Mouse (Mus musculus) liver, embryonic 14.5 days (tissue): ENCODE results near the gene Fam126b. TPM values are rescaled to one million over a fixed set of nuclear protein-coding genes. Genes with fewer than 3 reads are reported as not detected.
"Not testable (repeated sequence)": the region's sequence is repeated elsewhere in the genome, so short reads cannot be mapped to it uniquely, and the experiment has no call there.

Source experiments
- ATAC-seq: fragments of 200-750 bp; cut with Nextera tagmentation; 2 replicates; pipeline ENCODE4 v1.8.0; 2017; ENCODE audit warnings: moderate number of reproducible peaks, mild to moderate bottlenecking, moderate library complexity; ENCODE audit not compliant: insufficient read depth
- DNase-seq, 3 experiments: peaks; one replicate each; pipeline ENCODE4 v3.0.0-alpha.2; 2012 to 2013; ENCODE audit warnings: low read depth in 3 of 3, low spot score in 3 of 3
- H3K27ac ChIP-seq: fragments of 300-500 bp; sonication (generic); 2 replicates; pipeline ENCODE4 v1.5.1; 2014; ENCODE audit warnings: moderate library complexity, mild to moderate bottlenecking, control low read depth, inconsistent platforms
- H3K27me3 ChIP-seq: fragments of 300-500 bp; sonication (generic); 2 replicates; pipeline ENCODE4 v1.6.1; 2014; ENCODE audit warnings: mild to moderate bottlenecking, low read length, moderate library complexity; ENCODE audit not compliant: control insufficient read depth, insufficient read depth
- H3K36me3 ChIP-seq: fragments of 300-500 bp; sonication (generic); replicated peaks from 2 replicates; pipeline ENCODE4 v1.6.1; 2014; ENCODE audit warnings: low read depth; ENCODE audit not compliant: control insufficient read depth, insufficient read depth
- H3K4me1 ChIP-seq, 2 experiments: fragments of 200-500 bp in 1 of 2; fragments of 300-500 bp in 1 of 2; sonication (generic) in 1 of 2; replicated peaks; 2 replicates each; pipeline ENCODE4 v1.6.1; 2012 to 2014; ENCODE audit warnings: antibody characterized with exemption in 1 of 2, inconsistent platforms in 1 of 2, low read length in 1 of 2; ENCODE audit not compliant: control insufficient read depth in 2 of 2, insufficient read depth in 2 of 2
- H3K4me2 ChIP-seq: fragments of 300-500 bp; sonication (generic); 2 replicates; pipeline ENCODE4 v1.6.1; 2014; ENCODE audit warnings: low read depth, mild to moderate bottlenecking, control low read depth, moderate library complexity
- H3K4me3 ChIP-seq, 2 experiments: fragments of 200-500 bp in 1 of 2; fragments of 300-500 bp in 1 of 2; sonication (generic) in 1 of 2; 2 replicates each; pipeline ENCODE4 v1.5.1; 2012 to 2014; ENCODE audit warnings: low read depth in 2 of 2, low read length in 2 of 2, mild to moderate bottlenecking in 2 of 2, control low read depth in 1 of 2, inconsistent platforms in 1 of 2, moderate library complexity in 1 of 2; ENCODE audit not compliant: insufficient read depth in 1 of 2
- H3K9ac ChIP-seq: fragments of 300-500 bp; sonication (generic); replicated peaks from 2 replicates; pipeline ENCODE4 v1.6.1; 2014; ENCODE audit warnings: mild to moderate bottlenecking, control low read depth, moderate library complexity
- H3K9me3 ChIP-seq: fragments of 300-500 bp; sonication (generic); 2 replicates; pipeline ENCODE4 v1.6.1; 2016; ENCODE audit warnings: low read length, mixed read lengths; ENCODE audit not compliant: control insufficient read depth
- CTCF ChIP-seq: IDR thresholded peaks from 2 replicates; pipeline ENCODE4 v1.5.1; 2016; ENCODE audit warnings: antibody characterized with exemption, low read depth, control low read depth
- EP300 ChIP-seq: IDR thresholded peaks from 2 replicates; pipeline ENCODE4 v1.6.1; 2016; ENCODE audit warnings: antibody characterized with exemption, low read depth
- WGBS: fragments of 180-500 bp; shearing (Covaris S2); extraction: QIAGEN DNeasy Blood & Tissue Kit; methylation state at CpG from one replicate; pipeline ENCODE4 v1.1.7; 2014; ENCODE audit not compliant: insufficient replicate concordance; 5-methylcytosine and 5-hydroxymethylcytosine counted together
- polyA plus RNA-seq, 2 experiments: library from polyadenylated mRNA; depleted of rRNA in 1 of 2; stranded (reverse) in 1 of 2; unstranded in 1 of 2; fragments of >200 nt; fragmentation: Nextera tagmentation in 1 of 2; extraction: Ambion mirVana in 1 of 2; gene quantifications; 2 replicates each; pipeline versions ENCODE4 v1.2.1 to v1.2.3; 2012 to 2014

Fam126b gene
- polyA plus RNA-seq, 2 experiments = 0.95 to 2.9 TPM

GRCm38 (mm10) chr1:58560370-58560769 lies 25.8 kb downstream of the Fam126b start:
- not testable (repeated sequence) for DNase-seq, H3K9ac ChIP-seq, H3K4me2 ChIP-seq, ATAC-seq, H3K9me3 ChIP-seq, H3K4me3 ChIP-seq, H3K27ac ChIP-seq, H3K4me1 ChIP-seq, H3K27me3 ChIP-seq, H3K36me3 ChIP-seq
- 0 out of 2 replicates have a peak, but pooled peaks have one; percentile 13 for TF ChIP-seq CTCF
- WGBS = 76% methylated on average over 6 of the region's 6 CpGs

GRCm38 (mm10) chr1:58541386-58541785 lies 44.7 kb downstream of the Fam126b start:
- H3K4me3 ChIP-seq = no peak overlapping the region
- DNase-seq = no peak
- no peak overlapping the region for H3K9ac ChIP-seq
- H3K27ac ChIP-seq = no peak overlapping the region
- no peak for ATAC-seq
- H3K4me1 ChIP-seq = no peaks in the 10 kb centered on the region
- H3K27me3 ChIP-seq = no peaks in the 10 kb centered on the region
- no peaks in the 10 kb centered on the region for H3K9me3 ChIP-seq
- no peak for TF ChIP-seq CTCF
- TF ChIP-seq EP300 = no peak
- H3K36me3 ChIP-seq = peaks cover 7% of the 10 kb centered on the region
- no peak overlapping the region for H3K4me2 ChIP-seq
- 57% methylated on average over 1 of the region's 1 CpGs for WGBS

- WGBS = 70% methylated on average over 3 of the region's 3 CpGs
Measured at GRCm38 (mm10) chr1:58507249-58507648, 78.9 kb downstream of the Fam126b start.

GRCm38 (mm10) chr1:58504577-58505254 lies 81.4 kb downstream of the Fam126b start, which contains the start of gene Orc2:
TSS of gene Orc2 (minus strand) at chr1:58505109.
- Histone ChIP-seq H3K4me2 (peak within 1 kb of the TSS; percentile 79), H3K9ac (peak within 1 kb of the TSS; percentile 96), H3K36me3 (peaks cover 14% of the 10 kb centered on the region), H3K27me3 (no peaks in the 10 kb centered on the region), H3K4me1 (peaks cover 6 to 15% of the 10 kb centered on the region in 2 experiments), H3K9me3 (peaks cover 17% of the 10 kb centered on the region), H3K4me3 (peak within 1 kb of the TSS; percentile 88 to 97), H3K27ac (peak within 1 kb of the TSS; percentile 85)
- peak; percentile 88 to 91 (median 90) for DNase-seq
- ATAC-seq = peak; percentile 94
- TF ChIP-seq CTCF = no peak
- no peak; the same call in 1 of the 2 replicates for TF ChIP-seq EP300
- WGBS = under 1% methylated on average over 64 of the region's 64 CpGs

More at GRCm38 (mm10) chr1:58507249-58507648, 78.9 kb downstream of the Fam126b start:
- no peak for TF ChIP-seq CTCF
- no peak for TF ChIP-seq EP300
- Histone ChIP-seq H3K9ac (no peak overlapping the region), H3K27me3 (no peaks in the 10 kb centered on the region), H3K4me1 (peaks cover 6 to 8% of the 10 kb centered on the region in 2 experiments), H3K4me2 (no peak overlapping the region), H3K27ac (no peak overlapping the region), H3K36me3 (no peaks in the 10 kb centered on the region), H3K9me3 (peaks cover 17% of the 10 kb centered on the region), H3K4me3 (no peak overlapping the region)
- DNase-seq = no peak
- ATAC-seq = no peak

- Histone ChIP-seq H3K4me2 (peak overlapping the region; percentile 79), H3K4me3 (peak overlapping the region; percentile 88 to 97), H3K27me3 (no peaks in the 10 kb centered on the region), H3K9me3 (peaks cover 17% of the 10 kb centered on the region), H3K36me3 (peaks cover 22% of the 10 kb centered on the region), H3K27ac (peak overlapping the region; percentile 85), H3K9ac (peak overlapping the region; percentile 96), H3K4me1 (peaks cover 6 to 15% of the 10 kb centered on the region in 2 experiments)
- TF ChIP-seq CTCF = no peak
- no peak for TF ChIP-seq EP300
- no peak for ATAC-seq
- peak in 2 of 3 experiments; percentile 13 to 20 for DNase-seq
- WGBS = 4% methylated on average over 9 of the region's 9 CpGs
Measured at GRCm38 (mm10) chr1:58503793-58504370, 82.2 kb downstream of the Fam126b start.
